Comparison of ENCODE assay signal across 8 mouse cellular contexts in genomic region chr7:126038366-126039246, GRCm38 (mm10). TPM values are rescaled to one million over a fixed set of nuclear protein-coding genes. Genes with fewer than 3 reads are reported as not detected.
DNase-seq lines count a peak whose midpoint lies in the region; ATAC-seq and TF ChIP-seq lines count a peak whose summit lies in the region.

No protein-coding gene starts in this region.

- peak overlapping the region; percentile 10; the same call in 1 of the 2 replicates for H3K9ac ChIP-seq in kidney, embryonic 15.5 days
- H3K9ac ChIP-seq in embryonic facial prominence, embryonic 15.5 days: no peak overlapping the region
- peak overlapping the region; percentile 51 for H3K9ac ChIP-seq in liver, embryonic 14.5 days (replicated peaks)

- no peak overlapping the region for H3K4me3 ChIP-seq in kidney, embryonic 15.5 days (replicated peaks)
- H3K4me3 ChIP-seq in kidney, adult 2 months (ENCODE audit: insufficient read depth, low read depth, low read length): no peak overlapping the region
- H3K4me3 ChIP-seq in embryonic facial prominence, embryonic 15.5 days (replicated peaks): no peak overlapping the region
- no peak overlapping the region for H3K4me3 ChIP-seq in liver, embryonic 14.5 days (ENCODE audit: insufficient read depth in 1 of 2, low read depth in 2 of 2, low read length in 2 of 2)

- H3K9me3 ChIP-seq in kidney, embryonic 15.5 days (replicated peaks): no peaks in the 10 kb centered on the region
- H3K9me3 ChIP-seq in embryonic facial prominence, embryonic 15.5 days (replicated peaks): no peaks in the 10 kb centered on the region
- H3K9me3 ChIP-seq in liver, embryonic 14.5 days (ENCODE audit: control insufficient read depth, low read length): no peaks in the 10 kb centered on the region

- no peak for DNase-seq in kidney, adult 2 months
- peak; percentile 35 for DNase-seq in heart, postnatal 4 days
- DNase-seq in liver, embryonic 14.5 days (ENCODE audit: low read depth in 3 of 3, low spot score in 3 of 3): peak in 1 of 3 experiments; percentile 20
- DNase-seq in right cerebral cortex, postnatal 14 days: peak; percentile 44
- DNase-seq in thymus, postnatal 36 days: no peak
- no peak for DNase-seq in ovary, adult 18-20 months (ENCODE audit: low spot score)

- TF ChIP-seq EP300 in liver, embryonic 14.5 days (IDR thresholded peaks at IDR 0.05; ENCODE audit: low read depth): no peak

- 17% methylated on average over 25 of the region's 25 CpGs for WGBS in kidney, embryonic 15.5 days
- 32% methylated on average over 25 of the region's 25 CpGs for WGBS in kidney, adult 2 months
- WGBS in embryonic facial prominence, embryonic 15.5 days: 22% methylated on average over 25 of the region's 25 CpGs
- 51% methylated on average over 25 of the region's 25 CpGs for WGBS in liver, embryonic 14.5 days (ENCODE audit: insufficient replicate concordance)

- H3K36me3 ChIP-seq in kidney, embryonic 15.5 days: no peaks in the 10 kb centered on the region
- no peaks in the 10 kb centered on the region for H3K36me3 ChIP-seq in kidney, adult 2 months (ENCODE audit: control insufficient read depth, insufficient read depth, low read length)
- no peaks in the 10 kb centered on the region for H3K36me3 ChIP-seq in embryonic facial prominence, embryonic 15.5 days
- H3K36me3 ChIP-seq in liver, embryonic 14.5 days (replicated peaks; ENCODE audit: control insufficient read depth, insufficient read depth, low read depth): no peaks in the 10 kb centered on the region

- H3K4me2 ChIP-seq in kidney, embryonic 15.5 days: peak overlapping the region; percentile 39
- 0 out of 2 replicates have a peak overlapping the region, but pooled peaks have one; percentile 19 for H3K4me2 ChIP-seq in embryonic facial prominence, embryonic 15.5 days (replicated peaks)
- peak overlapping the region; percentile 49 for H3K4me2 ChIP-seq in liver, embryonic 14.5 days (ENCODE audit: low read depth)

- no peaks in the 10 kb centered on the region for H3K27me3 ChIP-seq in kidney, embryonic 15.5 days
- H3K27me3 ChIP-seq in kidney, adult 2 months (replicated peaks; ENCODE audit: control insufficient read depth, insufficient read depth, low read length): no peaks in the 10 kb centered on the region
- no peaks in the 10 kb centered on the region for H3K27me3 ChIP-seq in embryonic facial prominence, embryonic 15.5 days
- no peaks in the 10 kb centered on the region for H3K27me3 ChIP-seq in liver, embryonic 14.5 days (ENCODE audit: control insufficient read depth, insufficient read depth, low read length)

- peak overlapping the region; percentile 76 for H3K27ac ChIP-seq in kidney, embryonic 15.5 days
- H3K27ac ChIP-seq in kidney, adult 2 months (ENCODE audit: insufficient read depth, low read depth, low read length): no peak overlapping the region
- peak overlapping the region; percentile 55 for H3K27ac ChIP-seq in embryonic facial prominence, embryonic 15.5 days (replicated peaks)
- H3K27ac ChIP-seq in liver, embryonic 14.5 days: peak overlapping the region; percentile 92

- no peak for TF ChIP-seq CTCF in kidney, adult 2 months (conservative IDR thresholded peaks at IDR 0.05; ENCODE audit: insufficient read depth, insufficient read length, low read depth, low read length)
- no peak for TF ChIP-seq CTCF in liver, embryonic 14.5 days (IDR thresholded peaks at IDR 0.05; ENCODE audit: low read depth)

- H3K4me1 ChIP-seq in kidney, embryonic 15.5 days: peaks cover 31% of the 10 kb centered on the region
- no peaks in the 10 kb centered on the region for H3K4me1 ChIP-seq in kidney, adult 2 months (ENCODE audit: control insufficient read depth, insufficient read depth, low read length)
- H3K4me1 ChIP-seq in embryonic facial prominence, embryonic 15.5 days: peaks cover 33% of the 10 kb centered on the region
- H3K4me1 ChIP-seq in liver, embryonic 14.5 days (replicated peaks; ENCODE audit: control insufficient read depth in 2 of 2, insufficient read depth in 2 of 2, low read length in 1 of 2): peaks cover 51 to 58% of the 10 kb centered on the region in 2 experiments

- ATAC-seq in kidney, embryonic 15.5 days (replicated peaks; ENCODE audit: low FRiP score): peak; percentile 26; the same call in 1 of the 2 replicates
- no peak for ATAC-seq in embryonic facial prominence, embryonic 15.5 days (ENCODE audit: insufficient number of reproducible peaks, low FRiP score, low TSS enrichment, low read depth)
- ATAC-seq in liver, embryonic 14.5 days (ENCODE audit: insufficient read depth): no peak

- no peak for TF ChIP-seq POLR2A in kidney, adult 2 months (IDR thresholded peaks at IDR 0.05; ENCODE audit: low read depth, low read length)

RNA-seq across cellular contexts. Expression of gene Gsg1l, which starts 43.6 kb away (rescaled TPM):
- polyA plus RNA-seq in kidney, embryonic 15.5 days (2015; fragmentation: Nextera tagmentation; extraction: Ambion mirVana): 0.75 and 1.1 TPM in 2 replicates
- 0.33 and 0.45 TPM in 2 replicates for polyA plus RNA-seq in kidney, adult 2 months (2012; rRNA removed)
- polyA plus RNA-seq in embryonic facial prominence, embryonic 15.5 days (2015; fragmentation: Nextera tagmentation; extraction: Ambion mirVana): 2.6 and 2.7 TPM in 2 replicates
- total RNA-seq in heart, postnatal 4 days (2021): 10 to 100 TPM; 17.6 to 18.8 TPM
- polyA plus RNA-seq in liver, embryonic 14.5 days (2012; rRNA removed): 0.07 and 0.10 TPM in 2 replicates
- 0.13 TPM in 1 of 2 replicates, not detected in the other for polyA plus RNA-seq in liver, embryonic 14.5 days (2014; fragmentation: Nextera tagmentation; extraction: Ambion mirVana)

Comparison
In these comparisons a context has a peak if more than half of its experiments do, and no peak if none do; other contexts are left out.
1. DNase-seq: peak in heart, postnatal 4 days (single experiment) and right cerebral cortex, postnatal 14 days (single experiment); none in kidney, adult 2 months (single experiment), thymus, postnatal 36 days (0 of 2) and ovary, adult 18-20 months (single experiment).
2. Peak in every context shown above with its lines, with median percentiles within 50 percentile points of each other: H3K4me2 ChIP-seq.